Mouse (Mus musculus) kidney, embryonic 15.5 days (tissue): ENCODE data around the gene Atp13a4. TPM values are rescaled to one million over a fixed set of nuclear protein-coding genes. Genes with fewer than 3 reads are reported as not detected.

Source experiments
- ATAC-seq: fragments of 200-750 bp; cut with Nextera tagmentation; replicated peaks from 2 replicates; pipeline ENCODE4 v1.8.0; 2017; ENCODE audit warnings: moderate TSS enrichment; ENCODE audit not compliant: low FRiP score
- H3K27ac ChIP-seq: fragments of 300-500 bp; sonication (generic); 2 replicates; pipeline ENCODE4 v1.5.1; 2015; ENCODE audit warnings: mild to moderate bottlenecking, inconsistent platforms
- H3K27me3 ChIP-seq: fragments of 300-500 bp; sonication (generic); 2 replicates; pipeline ENCODE4 v1.6.1; 2015; ENCODE audit warnings: inconsistent platforms
- H3K36me3 ChIP-seq: fragments of 300-500 bp; sonication (generic); 2 replicates; pipeline ENCODE4 v1.6.1; 2015; ENCODE audit warnings: inconsistent platforms
- H3K4me1 ChIP-seq: fragments of 300-500 bp; sonication (generic); 2 replicates; pipeline ENCODE4 v1.6.1; 2015; ENCODE audit warnings: inconsistent platforms
- H3K4me2 ChIP-seq: fragments of 300-500 bp; sonication (generic); 2 replicates; pipeline ENCODE4 v1.6.1; 2015; ENCODE audit warnings: moderate library complexity, mild to moderate bottlenecking, inconsistent platforms
- H3K4me3 ChIP-seq: fragments of 300-500 bp; sonication (generic); replicated peaks from 2 replicates; pipeline ENCODE4 v1.5.1; 2015; ENCODE audit warnings: mild to moderate bottlenecking, inconsistent platforms
- H3K9ac ChIP-seq: fragments of 300-500 bp; sonication (generic); 2 replicates; pipeline ENCODE4 v1.6.1; 2015; ENCODE audit warnings: mild to moderate bottlenecking, inconsistent platforms
- H3K9me3 ChIP-seq: fragments of 300-500 bp; sonication (generic); replicated peaks from 2 replicates; pipeline ENCODE4 v1.6.1; 2016; ENCODE audit warnings: inconsistent platforms
- WGBS: fragments of 180-500 bp; shearing (Covaris S2); methylation state at CpG from one replicate; pipeline ENCODE4 v1.1.7; 2015; ENCODE audit warnings: mixed read lengths; 5-methylcytosine and 5-hydroxymethylcytosine counted together
- polyA plus RNA-seq: library from polyadenylated mRNA; unstranded; fragments of >200 nt; fragmentation: Nextera tagmentation; extraction: Ambion mirVana; gene quantifications from 2 replicates; pipeline ENCODE4 v1.2.1, GENCODE M21; 2015

Gene Atp13a4
- polyA plus RNA-seq, 1 experiment from 2014 or later, result 2.9 TPM

DNA sequence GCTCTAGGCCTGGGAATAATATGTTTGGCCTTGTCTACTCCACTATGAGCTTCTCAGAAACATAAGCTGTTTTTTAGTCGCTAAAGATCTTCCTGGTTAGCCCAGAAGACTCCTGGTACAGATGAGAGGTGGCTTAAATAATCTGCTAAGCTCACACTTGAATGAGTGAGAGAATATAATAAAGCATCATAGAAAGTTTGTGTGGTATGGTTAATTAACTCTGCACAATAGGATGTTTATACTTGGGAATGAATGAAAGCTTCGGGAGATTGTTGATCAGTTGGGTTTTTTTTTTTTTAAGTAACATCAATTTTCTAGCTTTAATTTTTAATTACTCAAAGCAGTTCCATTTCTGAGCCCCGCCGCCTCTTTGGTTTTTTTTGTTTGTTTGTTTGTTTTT is 8.8 kb downstream of the Atp13a4 start:
- H3K9me3 ChIP-seq, result no peaks in the 10 kb centered on the region
- no peaks in the 10 kb centered on the region; the same call in 1 of the 2 replicates for H3K27me3 ChIP-seq
- H3K9ac ChIP-seq, result no peak overlapping the region
- no peak for ATAC-seq
- 80% methylated on average over 4 of the region's 4 CpGs for WGBS
- no peak overlapping the region for H3K4me2 ChIP-seq
- no peaks in the 10 kb centered on the region for H3K4me1 ChIP-seq
- no peaks in the 10 kb centered on the region for H3K36me3 ChIP-seq
- H3K27ac ChIP-seq, result no peak overlapping the region
- no peak overlapping the region for H3K4me3 ChIP-seq

DNA sequence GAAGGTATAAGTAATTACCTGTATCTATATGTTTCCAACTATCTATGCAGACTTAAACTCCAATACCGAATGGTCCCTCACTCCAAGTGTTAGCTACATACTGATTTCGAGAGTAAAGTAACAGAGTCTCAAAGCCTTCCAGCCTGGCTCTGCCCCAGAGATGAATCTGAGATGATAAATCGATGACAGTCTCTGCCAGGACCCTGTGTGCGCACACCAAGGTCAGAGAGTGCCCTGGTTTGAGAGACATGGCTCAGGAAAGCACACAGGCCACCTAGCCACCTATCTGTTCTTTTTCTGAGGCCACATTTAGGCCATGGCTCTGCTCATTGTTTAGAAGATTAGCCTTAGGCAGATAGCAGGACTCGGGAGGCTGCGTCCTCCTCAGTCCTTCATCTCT is 11.0 kb downstream of the Atp13a4 start:
- no peaks in the 10 kb centered on the region; the same call in 1 of the 2 replicates for H3K27me3 ChIP-seq
- no peaks in the 10 kb centered on the region for H3K9me3 ChIP-seq
- H3K4me2 ChIP-seq, result no peak overlapping the region
- H3K36me3 ChIP-seq, result no peaks in the 10 kb centered on the region
- H3K4me3 ChIP-seq, result no peak overlapping the region
- ATAC-seq, result no peak
- H3K27ac ChIP-seq, result no peak overlapping the region
- 84% methylated on average over 6 of the region's 6 CpGs for WGBS
- H3K9ac ChIP-seq, result no peak overlapping the region
- no peaks in the 10 kb centered on the region for H3K4me1 ChIP-seq

DNA sequence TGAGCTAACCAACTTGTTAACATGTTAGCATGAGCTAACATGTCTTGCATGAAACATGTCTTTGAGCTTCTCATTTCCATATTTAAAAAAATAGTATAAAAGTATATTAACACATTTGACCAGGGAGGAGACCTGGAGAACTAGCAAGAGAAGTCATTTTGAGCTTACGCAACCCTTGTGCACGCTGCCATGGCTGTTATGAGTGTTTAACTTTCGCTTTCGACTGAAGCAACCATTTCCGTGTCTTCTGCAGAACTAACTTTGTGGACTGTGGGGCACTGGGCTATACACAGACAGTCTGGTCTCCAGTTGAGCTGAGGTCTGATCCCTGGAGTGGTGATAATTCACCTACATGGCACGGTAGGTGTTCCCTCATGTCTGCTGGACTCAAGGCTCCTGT is 17.6 kb downstream of the Atp13a4 start:
- H3K4me1 ChIP-seq, result no peaks in the 10 kb centered on the region
- no peak for ATAC-seq
- H3K9ac ChIP-seq, result no peak overlapping the region
- no peak overlapping the region for H3K4me3 ChIP-seq
- H3K27me3 ChIP-seq, result no peaks in the 10 kb centered on the region
- no peaks in the 10 kb centered on the region for H3K36me3 ChIP-seq
- no peak overlapping the region for H3K4me2 ChIP-seq
- H3K9me3 ChIP-seq, result no peaks in the 10 kb centered on the region
- no peak overlapping the region for H3K27ac ChIP-seq
- 92% methylated on average over 6 of the region's 6 CpGs for WGBS

DNA sequence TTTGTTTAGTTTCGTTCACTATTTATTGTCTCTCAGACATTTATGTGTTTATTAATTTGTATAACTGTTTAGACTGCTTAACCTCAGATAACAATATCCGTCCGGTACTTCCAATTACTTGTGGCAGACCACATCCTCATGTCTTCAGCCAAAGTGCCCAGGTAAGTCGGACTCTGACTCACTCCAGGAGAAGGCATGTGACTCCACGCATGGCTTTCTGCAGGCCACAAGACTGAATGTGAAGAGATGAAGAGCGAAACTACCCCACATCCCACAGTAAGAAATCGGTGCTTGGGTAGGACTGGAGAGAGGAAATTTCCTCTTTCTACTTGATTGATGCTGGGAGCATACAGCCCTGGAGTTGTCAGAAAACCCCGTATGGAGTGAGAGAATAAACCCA is 18.1 kb downstream of the Atp13a4 start:
- Histone ChIP-seq H3K27ac (no peak overlapping the region), H3K9ac (no peak overlapping the region), H3K4me2 (no peak overlapping the region), H3K4me1 (no peaks in the 10 kb centered on the region), H3K4me3 (no peak overlapping the region), H3K9me3 (no peaks in the 10 kb centered on the region), H3K27me3 (no peaks in the 10 kb centered on the region), H3K36me3 (no peaks in the 10 kb centered on the region)
- 73% methylated on average over 8 of the region's 8 CpGs for WGBS
- ATAC-seq, result no peak

- H3K9me3 ChIP-seq, result no peaks in the 10 kb centered on the region
- H3K4me3 ChIP-seq, result no peak overlapping the region
- no peaks in the 10 kb centered on the region for H3K36me3 ChIP-seq
- no peaks in the 10 kb centered on the region for H3K4me1 ChIP-seq
- no peak overlapping the region for H3K9ac ChIP-seq
- H3K27ac ChIP-seq, result no peak overlapping the region
- no peak for ATAC-seq
- no peak overlapping the region for H3K4me2 ChIP-seq
- WGBS, result 72% methylated on average over 3 of the region's 3 CpGs
- no peaks in the 10 kb centered on the region; the same call in 1 of the 2 replicates for H3K27me3 ChIP-seq
Observed at GRCm38 (mm10) chr16:29512495-29512894, 32.2 kb downstream of the Atp13a4 start.

DNA sequence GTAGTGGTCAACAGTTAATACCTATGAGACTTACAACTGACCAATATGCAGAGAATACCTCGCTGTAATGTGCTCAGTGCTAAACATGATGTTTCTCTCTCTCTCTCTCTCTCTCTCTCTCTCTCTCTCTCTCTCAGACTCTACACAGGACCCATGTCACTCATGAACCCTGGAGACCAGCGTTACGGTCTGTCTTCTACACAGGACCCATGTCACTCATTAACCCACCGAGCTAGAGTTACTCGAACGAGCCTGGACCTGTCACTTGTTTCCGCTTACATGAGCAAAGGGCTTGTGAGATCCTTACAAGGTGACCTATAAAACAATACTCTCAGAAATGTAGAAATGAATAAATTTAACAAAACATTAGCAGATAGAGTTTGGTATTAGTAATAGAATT is 33.9 kb downstream of the Atp13a4 start:
- Histone ChIP-seq H3K4me3 (no peak overlapping the region), H3K36me3 (no peaks in the 10 kb centered on the region), H3K4me2 (no peak overlapping the region), H3K9ac (no peak overlapping the region), H3K9me3 (no peaks in the 10 kb centered on the region), H3K27ac (no peak overlapping the region), H3K4me1 (no peaks in the 10 kb centered on the region), H3K27me3 (no peaks in the 10 kb centered on the region; the same call in 1 of the 2 replicates)
- WGBS, result 68% methylated on average over 7 of the region's 7 CpGs
- peak; percentile 58; the same call in 1 of the 2 replicates for ATAC-seq

DNA sequence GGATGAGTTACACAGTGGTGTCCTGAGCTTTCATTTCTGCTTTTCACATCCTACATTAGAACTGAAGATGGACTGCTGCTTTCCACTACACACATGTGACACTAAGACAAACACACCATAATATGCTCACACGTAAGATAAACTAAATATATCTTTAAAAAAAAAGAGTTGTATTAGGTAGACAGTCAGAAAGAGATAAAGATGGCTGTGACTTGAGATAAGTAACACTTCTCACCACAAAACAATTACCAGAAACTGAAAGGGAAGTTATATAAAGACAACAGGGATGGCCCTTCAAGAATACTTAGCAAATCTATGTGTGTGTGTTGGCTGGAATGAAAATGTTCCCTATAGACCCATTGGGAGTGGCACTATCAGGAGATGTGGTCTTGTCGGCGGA is 34.8 kb downstream of the Atp13a4 start:
- Histone ChIP-seq H3K36me3 (no peaks in the 10 kb centered on the region), H3K4me2 (no peak overlapping the region), H3K9ac (no peak overlapping the region), H3K4me3 (no peak overlapping the region), H3K4me1 (no peaks in the 10 kb centered on the region), H3K27ac (no peak overlapping the region), H3K27me3 (no peaks in the 10 kb centered on the region; the same call in 1 of the 2 replicates), H3K9me3 (no peaks in the 10 kb centered on the region)
- 86% methylated on average over 3 of the region's 3 CpGs for WGBS
- no peak for ATAC-seq

- Histone ChIP-seq H3K4me1 (no peaks in the 10 kb centered on the region), H3K9me3 (no peaks in the 10 kb centered on the region), H3K27ac (no peak overlapping the region), H3K36me3 (no peaks in the 10 kb centered on the region), H3K4me3 (no peak overlapping the region), H3K27me3 (no peaks in the 10 kb centered on the region), H3K9ac (no peak overlapping the region), H3K4me2 (no peak overlapping the region)
- WGBS, result 79% methylated on average over 4 of the region's 4 CpGs
- no peak for ATAC-seq
Observed at GRCm38 (mm10) chr16:29504671-29505070, 40.0 kb downstream of the Atp13a4 start.

DNA sequence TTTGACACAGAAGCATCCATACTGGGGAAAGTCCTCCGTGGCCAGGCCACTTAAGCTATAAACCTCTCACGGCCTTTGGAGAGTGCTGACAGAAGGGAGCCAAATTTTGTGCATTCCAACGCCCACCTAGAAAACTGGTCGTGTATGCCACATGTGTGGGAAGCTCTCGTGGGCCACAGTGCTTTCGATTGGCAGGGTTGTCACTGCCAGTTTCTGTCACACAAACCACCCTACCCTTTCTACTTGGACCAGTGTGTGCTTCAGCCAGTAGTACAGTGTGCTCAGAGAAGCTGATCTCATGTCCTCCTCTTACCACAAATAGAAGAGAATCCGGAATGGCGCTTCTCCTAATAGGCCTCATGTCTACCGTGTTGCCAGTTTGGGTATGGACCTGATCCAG is 40.5 kb downstream of the Atp13a4 start:
- no peak overlapping the region for H3K27ac ChIP-seq

DNA sequence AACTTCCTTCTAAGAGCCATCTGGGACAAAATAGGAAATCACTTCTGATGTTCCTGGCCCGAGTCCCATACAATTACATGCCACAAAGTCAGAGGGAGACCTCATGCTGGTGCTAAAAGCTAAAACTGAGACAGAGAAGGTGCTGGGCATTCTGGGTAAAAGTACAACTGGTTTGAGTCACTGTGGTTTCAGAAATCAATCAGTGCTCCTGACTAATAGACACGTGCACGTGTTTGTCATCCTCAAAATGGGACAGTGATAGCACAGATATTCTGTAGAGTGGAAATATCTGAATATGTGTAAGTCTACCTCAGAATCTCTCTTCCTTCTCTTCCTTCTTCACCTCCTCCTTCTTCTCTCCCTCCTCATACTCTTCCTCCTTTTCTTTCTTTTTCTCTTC is 53.6 kb downstream of the Atp13a4 start:
- no peak overlapping the region for H3K9ac ChIP-seq
- no peaks in the 10 kb centered on the region for H3K9me3 ChIP-seq
- no peak overlapping the region for H3K4me3 ChIP-seq
- no peak for ATAC-seq
- no peak overlapping the region for H3K27ac ChIP-seq
- H3K4me2 ChIP-seq, result no peak overlapping the region
- no peaks in the 10 kb centered on the region for H3K4me1 ChIP-seq
- no peaks in the 10 kb centered on the region for H3K36me3 ChIP-seq
- 79% methylated on average over 3 of the region's 3 CpGs for WGBS
- H3K27me3 ChIP-seq, result no peaks in the 10 kb centered on the region

More for the DNA sequence above, 40.5 kb downstream of the Atp13a4 start:
- WGBS, result 75% methylated on average over 9 of the region's 9 CpGs
- Histone ChIP-seq H3K9me3 (no peaks in the 10 kb centered on the region), H3K4me3 (no peak overlapping the region), H3K27me3 (no peaks in the 10 kb centered on the region), H3K9ac (no peak overlapping the region), H3K4me2 (no peak overlapping the region), H3K4me1 (no peaks in the 10 kb centered on the region), H3K36me3 (no peaks in the 10 kb centered on the region)
- no peak for ATAC-seq

GRCm38 (mm10) chr16:29481439-29481838 is 63.2 kb downstream of the Atp13a4 start:
- 0 out of 2 replicates have a peak, but pooled peaks have one; percentile 52 for ATAC-seq

GRCm38 (mm10) chr16:29480396-29480795 is 64.3 kb downstream of the Atp13a4 start:
- ATAC-seq, result no peak
- H3K36me3 ChIP-seq, result no peaks in the 10 kb centered on the region
- no peaks in the 10 kb centered on the region for H3K9me3 ChIP-seq
- whole genome bisulfite sequencing, result 86% methylated on average over 6 of the region's 6 CpGs
- H3K27ac ChIP-seq, result no peak overlapping the region
- no peaks in the 10 kb centered on the region for H3K4me1 ChIP-seq
- no peak overlapping the region for H3K4me2 ChIP-seq
- H3K9ac ChIP-seq, result no peak overlapping the region
- no peaks in the 10 kb centered on the region for H3K27me3 ChIP-seq
- no peak overlapping the region for H3K4me3 ChIP-seq

More at GRCm38 (mm10) chr16:29481439-29481838, 63.2 kb downstream of the Atp13a4 start:
- Histone ChIP-seq H3K36me3 (no peaks in the 10 kb centered on the region), H3K27ac (no peak overlapping the region), H3K4me3 (no peak overlapping the region), H3K9ac (no peak overlapping the region), H3K27me3 (no peaks in the 10 kb centered on the region), H3K4me1 (no peaks in the 10 kb centered on the region), H3K4me2 (no peak overlapping the region), H3K9me3 (no peaks in the 10 kb centered on the region)

GRCm38 (mm10) chr16:29463798-29464197 is 80.9 kb downstream of the Atp13a4 start:
- Histone ChIP-seq H3K4me2 (no peak overlapping the region), H3K27ac (no peak overlapping the region), H3K9ac (no peak overlapping the region), H3K4me1 (no peaks in the 10 kb centered on the region), H3K9me3 (no peaks in the 10 kb centered on the region), H3K36me3 (no peaks in the 10 kb centered on the region), H3K4me3 (no peak overlapping the region), H3K27me3 (no peaks in the 10 kb centered on the region)
- ATAC-seq, result no peak
- WGBS, result 70% methylated on average over 3 of the region's 3 CpGs
